Mouse (Mus musculus) regulatory T cell (primary cell): ENCODE results near the gene Krt6b.
"Not testable (repeated sequence)": the region's sequence is repeated elsewhere in the genome, so short reads cannot be mapped to it uniquely, and the experiment has no call there.

ENCODE experiments used
- in situ Hi-C: fragments of 300-600 bp; cut with MboI, MseI; formaldehyde crosslinking; loops from one replicate; pipeline ENCODE4 v1.15.1; 2025; ENCODE audit warnings: high pct_unique_total_duplicates

Krt6b gene

DNA sequence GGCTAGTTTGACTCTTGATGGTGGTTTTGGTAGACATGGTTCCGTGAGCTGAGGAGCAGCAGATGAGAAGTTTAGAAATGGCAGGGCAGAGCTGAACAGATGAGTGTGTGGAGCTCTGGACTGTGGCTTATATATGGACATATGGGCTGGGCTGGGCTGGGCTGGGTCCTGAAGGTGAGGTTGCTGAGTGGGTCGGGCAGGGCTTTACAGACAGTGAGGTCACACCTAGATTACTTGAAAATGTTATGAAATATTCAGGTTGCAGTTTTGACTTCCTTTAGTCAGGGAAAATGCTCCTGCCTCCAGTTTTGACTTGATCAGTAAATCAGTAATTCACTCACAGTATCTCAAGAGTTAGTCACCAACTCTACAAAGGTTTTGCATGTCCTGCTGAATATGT is at the start of gene Krt6b:
Gene Krt6b (minus strand): TSS at position 101 of the 400 bp plus-strand sequence.
- in situ Hi-C loops, result loop anchor here (10.0 kb wide), 1 partner anchor 855 kb away; no protein-coding TSS in a partner anchor

DNA sequence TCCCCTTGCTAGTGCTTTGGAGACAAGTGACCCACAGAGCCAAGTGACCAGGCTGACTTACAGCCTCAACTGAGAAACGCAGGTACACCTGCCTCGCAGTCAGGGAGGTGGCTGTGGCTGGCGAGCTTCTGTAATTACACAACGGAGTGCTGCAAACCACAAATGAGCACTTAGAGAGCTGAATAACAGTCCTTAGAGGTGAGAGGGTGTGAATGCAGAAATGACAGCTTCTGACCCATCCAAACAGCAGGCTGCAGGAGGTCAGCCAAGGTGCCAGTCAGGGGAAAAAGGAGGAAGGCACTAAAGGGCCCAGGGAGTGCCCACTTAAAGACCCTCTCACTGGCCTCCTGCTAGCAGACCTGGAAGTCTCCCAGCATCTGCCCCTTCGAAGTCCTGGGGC is 44.6 kb upstream of the Krt6b start:
- in situ Hi-C loops, result loop anchor here (5.0 kb wide), 1 partner anchor 102 kb away; no protein-coding TSS in a partner anchor

DNA sequence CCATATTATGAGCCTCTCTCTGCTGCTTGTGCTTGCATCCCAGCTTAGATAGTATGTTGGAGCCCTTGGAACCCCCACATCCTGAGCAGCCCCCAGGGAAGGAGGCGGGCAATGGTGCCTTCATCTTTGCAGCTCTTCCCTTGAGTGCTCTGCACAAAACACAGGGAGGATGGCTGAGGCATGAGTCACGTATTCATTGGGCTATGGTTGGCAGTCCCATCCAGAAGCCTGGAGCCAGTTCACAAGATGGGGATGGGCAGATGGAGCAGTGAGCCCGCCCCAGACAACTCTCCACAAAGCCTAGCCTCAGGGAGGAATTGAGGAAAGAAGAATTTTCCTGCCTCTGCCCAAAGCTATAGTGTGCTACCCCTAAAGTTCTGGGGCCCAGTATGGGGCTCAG is 35.7 kb upstream of the Krt6b start:
- in situ Hi-C loops, result no loop called here

DNA sequence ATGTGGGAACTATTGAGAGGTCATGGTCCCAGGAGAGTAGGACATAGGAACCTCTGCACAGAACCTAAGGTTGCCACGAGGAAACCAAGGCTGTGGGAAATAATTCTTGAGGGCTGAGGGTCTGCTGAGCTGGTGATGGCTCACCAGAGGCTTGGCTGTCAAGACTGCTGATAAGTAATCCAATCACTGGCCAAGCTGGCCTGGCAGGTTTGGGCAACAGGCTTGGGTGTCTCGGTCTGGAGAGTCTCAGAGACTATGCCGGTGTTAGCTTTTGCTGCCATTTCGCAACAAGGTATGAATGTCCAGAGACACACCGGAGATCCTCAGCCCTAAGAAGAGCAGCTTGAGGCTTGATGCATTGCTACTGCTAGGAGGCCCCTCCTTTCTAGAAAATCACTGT is 34.3 kb upstream of the Krt6b start:
- in situ Hi-C loops, result no loop called here

DNA sequence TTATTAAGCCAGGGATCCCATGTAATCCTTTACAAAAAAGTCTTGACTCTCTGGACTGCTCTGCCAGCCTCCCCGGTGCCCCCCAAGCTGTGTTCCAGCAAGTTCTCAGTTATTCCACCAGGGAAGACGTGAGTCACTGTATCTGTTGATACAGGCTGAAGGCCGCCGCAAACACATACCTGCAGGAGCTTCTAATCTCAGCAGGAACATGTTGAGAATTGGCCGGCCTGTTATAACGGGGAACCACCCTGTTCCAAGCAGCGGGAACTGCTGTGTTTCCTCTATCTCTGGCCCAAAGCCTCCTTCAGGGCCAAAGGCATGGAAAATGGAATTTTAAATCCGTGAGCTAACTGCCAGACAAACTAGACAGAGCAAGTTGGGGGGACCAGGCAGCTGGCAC is 33.6 kb upstream of the Krt6b start:
- in situ Hi-C loops, result no loop called here

DNA sequence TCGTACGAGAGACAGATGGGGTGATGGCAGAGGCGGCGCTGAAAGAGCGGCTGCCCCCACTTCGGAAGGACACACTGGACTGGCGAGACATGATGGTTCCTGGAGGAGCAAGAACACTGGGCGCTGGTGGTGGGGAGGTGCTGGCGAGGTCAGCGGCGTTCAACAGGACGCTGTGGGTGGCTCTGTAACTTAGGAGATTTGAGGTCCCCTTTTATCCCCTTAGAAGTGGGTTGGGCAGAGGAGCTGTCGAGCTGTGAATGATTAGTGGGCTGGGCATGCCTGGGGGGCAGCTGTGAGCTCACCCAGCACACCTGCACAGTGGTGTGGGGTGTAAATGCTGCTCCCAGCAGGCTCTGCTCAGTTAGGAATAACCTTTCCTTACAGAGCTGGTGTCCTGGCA is 32.6 kb upstream of the Krt6b start, which contains the start of gene Krt5:
Gene Krt5 (minus strand): TSS at position 179 of the 400 bp plus-strand sequence.
- in situ Hi-C loops, result no loop called here

DNA sequence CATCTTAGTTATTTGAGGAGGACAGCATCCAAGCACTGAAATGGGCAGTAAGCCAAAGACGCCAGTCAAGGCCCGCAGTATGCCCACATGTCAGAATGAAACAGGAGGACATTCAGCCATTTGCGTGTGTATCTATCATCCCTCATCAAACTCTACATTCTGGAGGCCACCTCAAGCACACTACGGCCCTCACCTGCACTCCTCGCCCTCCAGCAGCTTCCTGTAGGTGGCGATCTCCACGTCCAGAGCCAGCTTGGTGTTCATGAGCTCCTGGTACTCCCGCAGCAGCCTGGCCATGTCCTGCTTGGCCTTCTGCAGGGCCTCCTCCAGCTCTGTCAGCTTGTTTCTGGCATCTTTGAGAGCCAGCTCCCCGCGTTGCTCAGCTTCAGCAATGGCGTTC is 28.6 kb upstream of the Krt6b start:
- in situ Hi-C loops, result no loop called here

DNA sequence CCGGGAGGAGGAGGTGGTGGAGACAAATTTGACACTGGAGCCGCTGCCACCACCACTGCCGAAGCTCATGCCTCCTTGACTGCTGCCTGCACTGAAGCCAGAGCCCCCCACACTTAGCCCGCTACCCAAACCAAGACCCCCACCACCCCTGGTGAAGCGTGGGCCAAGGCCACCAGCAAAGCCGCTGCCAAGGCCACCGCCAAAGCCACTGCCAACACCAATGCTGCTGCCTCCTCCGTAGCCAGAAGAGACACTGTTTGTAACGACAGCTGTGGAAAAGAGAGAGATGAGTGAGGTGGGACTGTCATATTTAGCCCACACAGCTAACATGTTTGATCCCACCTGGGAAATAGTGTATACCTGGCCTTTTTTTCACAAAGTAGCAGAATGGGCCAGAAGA is 27.4 kb upstream of the Krt6b start:
- in situ Hi-C loops, result no loop called here

DNA sequence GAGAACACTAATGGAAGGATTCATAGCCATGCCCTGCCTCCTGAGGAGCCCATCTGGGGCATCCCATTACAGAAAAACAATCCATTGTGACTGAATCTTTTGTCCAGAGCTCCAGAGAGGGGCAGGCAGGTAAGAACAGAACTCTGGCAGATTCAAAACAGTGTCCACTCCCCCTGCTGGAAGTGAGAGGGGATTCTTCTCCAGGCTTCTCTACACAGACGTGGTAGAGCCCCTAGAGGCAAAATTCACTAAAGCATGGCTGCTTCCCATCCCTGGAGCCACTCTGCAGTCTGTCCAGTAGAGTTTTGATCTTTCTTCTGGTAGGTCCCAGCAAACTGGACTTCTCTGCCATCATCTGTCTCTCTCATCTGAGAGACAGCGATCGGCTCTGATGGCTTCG is 24.0 kb upstream of the Krt6b start:
- in situ Hi-C loops, result no loop called here

DNA sequence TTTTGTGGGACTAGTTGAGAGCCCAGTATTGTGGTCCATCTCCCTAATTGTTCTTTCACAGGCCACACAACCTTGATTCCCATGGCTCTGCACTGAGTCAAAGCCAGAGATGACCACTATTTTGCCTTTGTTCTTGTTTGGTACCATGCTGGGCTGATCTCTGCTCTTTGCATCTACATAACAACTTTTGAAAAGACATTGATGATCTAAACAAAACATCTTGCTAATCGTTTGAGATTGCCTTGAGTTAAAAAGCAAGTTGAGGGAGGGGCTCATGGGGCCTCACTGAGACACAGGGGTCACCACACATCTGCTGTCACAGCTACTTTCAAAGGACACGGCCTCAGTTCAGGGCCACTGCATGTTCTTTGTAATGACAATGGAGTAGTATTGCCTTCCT is 22.3 kb upstream of the Krt6b start:
- in situ Hi-C loops, result no loop called here

DNA sequence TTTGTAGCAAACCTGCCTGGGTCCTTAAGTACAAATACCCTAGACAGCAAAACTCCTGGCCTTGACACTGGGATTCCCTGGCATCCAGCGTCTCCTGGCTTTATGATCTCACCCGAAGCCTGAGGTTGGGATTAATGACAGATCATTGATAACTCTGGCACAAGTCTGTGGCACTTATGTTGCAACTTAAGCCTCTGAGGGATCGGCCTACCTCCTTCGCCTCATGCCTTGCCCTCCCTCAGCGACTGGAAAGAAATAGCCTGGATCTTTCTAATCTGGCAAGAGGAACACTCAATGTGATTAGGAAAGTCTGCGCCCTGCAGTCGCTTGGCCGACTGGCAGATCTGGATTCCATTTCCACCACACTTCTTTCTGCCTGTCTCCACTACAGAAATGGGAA is 19.8 kb upstream of the Krt6b start:
- in situ Hi-C loops, result no loop called here

DNA sequence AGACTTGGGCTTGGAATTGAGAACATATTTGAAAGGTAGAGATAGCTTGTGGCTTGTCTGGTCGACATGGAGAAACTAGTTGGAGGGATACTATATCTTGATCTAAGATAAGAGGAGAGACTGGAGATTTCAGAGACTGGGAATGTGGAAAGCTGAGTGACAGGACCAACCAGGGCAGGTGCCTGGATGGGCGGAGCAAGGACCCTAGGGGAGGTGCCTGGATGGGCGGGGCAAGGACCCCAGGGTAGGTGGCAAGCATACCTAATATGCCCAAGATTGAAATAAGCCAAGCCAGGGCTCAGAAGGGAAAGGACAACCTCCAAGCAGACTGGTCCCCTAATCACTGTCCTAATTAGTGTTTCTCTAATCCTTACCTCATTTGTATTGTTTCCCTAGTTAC is 19.1 kb upstream of the Krt6b start:
- in situ Hi-C loops, result no loop called here

DNA sequence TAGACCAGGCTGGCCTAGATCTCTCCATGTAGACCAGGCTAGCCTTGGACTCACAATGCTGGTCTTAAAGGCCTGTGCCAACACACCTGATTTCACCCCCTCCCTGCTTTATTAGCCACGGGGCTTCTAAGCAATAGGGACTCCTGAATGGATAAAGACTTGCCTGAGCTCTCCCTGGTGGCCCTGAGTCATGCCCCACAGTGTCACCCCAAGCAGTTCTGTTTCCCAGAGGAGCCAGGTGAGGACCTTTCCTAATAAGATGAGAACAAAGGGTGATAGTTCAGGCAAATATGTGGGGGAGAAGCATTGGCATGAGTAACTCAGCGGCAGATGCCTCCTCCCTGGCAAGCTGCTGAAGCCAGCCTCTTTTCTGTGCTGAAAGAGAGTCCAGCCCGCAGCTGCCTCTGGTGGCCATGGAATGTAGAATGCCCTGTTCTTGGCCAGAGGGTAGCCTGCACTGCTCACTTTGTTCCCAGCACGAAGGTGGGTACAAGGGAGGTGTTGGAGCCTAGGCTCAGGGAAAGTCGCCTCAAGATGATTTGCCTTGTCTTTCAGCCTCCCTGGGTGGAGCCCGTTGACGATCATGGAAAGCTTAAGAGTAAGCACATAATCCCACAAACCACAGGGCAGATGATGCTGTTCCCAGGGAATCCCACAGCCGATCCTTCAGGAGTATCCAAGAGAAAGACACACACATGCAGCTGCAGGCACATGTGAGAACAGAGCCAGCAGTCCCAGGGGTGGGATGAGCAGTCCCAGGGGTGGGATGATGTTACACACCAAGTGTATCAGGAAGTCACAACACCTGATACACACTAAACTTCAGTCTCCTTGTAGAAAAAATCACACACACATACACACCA is 17.5 kb upstream of the Krt6b start:
- in situ Hi-C loops, result no loop called here

DNA sequence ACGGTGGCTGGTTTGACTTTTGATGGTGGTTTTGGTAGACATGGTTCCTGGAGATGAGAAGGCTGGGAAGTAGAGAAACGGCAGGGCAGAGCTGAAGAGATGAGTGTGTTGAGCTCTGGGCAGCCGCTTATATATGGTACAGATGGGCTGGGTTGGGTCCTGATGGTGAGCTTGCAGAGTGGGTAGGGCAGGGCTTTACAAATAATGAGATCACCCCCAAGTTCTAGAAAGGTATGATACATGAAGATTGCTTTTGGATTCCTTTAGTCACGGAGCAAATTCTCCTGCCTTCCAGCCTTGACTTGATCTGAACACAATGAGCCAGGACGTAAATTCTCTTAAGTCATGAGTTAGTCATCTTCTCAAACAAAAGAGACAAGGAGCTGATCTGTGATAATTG is 14.1 kb upstream of the Krt6b start, which contains the start of gene Krt6a:
Gene Krt6a (minus strand): TSS at position 101 of the 400 bp plus-strand sequence.
- in situ Hi-C loops, result no loop called here

DNA sequence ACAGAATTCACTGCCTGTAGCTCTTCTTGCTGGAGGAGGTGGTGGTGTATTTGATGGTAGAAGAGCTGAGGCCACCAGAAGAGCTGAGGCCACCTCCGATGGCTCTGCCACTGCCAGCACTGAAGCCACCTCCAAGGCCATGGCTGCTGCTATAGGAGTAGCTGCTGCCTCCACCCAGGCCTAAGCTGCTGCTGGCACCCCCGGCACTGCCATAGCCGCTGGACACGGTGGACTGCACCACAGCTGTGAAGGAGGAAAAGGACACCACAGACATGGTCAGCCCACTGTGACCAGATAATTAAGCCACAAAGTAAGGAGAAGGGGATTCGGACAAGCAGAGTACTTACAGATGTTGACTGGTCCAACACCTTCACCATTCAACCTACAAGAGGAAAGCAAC is 10.4 kb upstream of the Krt6b start:
- in situ Hi-C loops, result not testable (repeated sequence)

DNA sequence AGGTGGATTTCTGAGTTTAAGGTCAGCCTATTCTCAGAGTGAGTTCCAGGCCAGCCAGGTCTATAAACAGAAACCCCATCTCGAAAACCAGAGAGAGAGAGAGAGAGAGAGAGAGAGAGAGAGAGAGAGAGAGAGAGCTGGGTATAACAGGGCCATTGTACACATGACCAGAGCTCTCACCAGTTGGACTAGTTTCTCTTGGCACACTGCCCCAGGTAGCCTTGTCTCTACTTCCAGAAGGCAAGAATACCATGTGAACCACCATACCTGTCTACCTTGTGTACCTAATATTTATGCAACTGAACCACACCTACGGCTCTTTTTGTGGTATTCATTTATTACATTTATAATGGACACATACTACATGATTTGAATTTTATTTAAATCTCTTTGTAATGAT is 8.1 kb upstream of the Krt6b start:
- in situ Hi-C loops, result loop anchor here (10.0 kb wide), 1 partner anchor 863 kb away; no protein-coding TSS in a partner anchor

DNA sequence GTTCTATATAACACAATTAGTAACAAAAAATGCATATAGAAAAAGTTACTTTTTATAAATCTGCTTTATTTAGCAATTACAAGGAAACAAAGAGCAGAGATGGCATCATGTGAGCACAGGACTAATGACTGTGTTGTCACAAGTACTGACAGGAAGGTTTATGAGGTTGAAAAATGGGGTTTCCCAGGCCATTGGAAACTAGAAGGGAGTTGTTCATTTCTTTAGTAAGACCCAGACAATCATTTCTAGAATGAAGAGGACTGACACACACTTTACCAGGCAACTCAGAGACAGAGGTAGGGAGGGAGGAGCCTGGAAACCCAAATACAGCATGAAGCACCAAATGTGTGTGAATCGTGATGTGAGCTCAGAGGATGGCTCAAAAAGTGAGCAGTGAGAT is 4.1 kb downstream of the Krt6b start:
- in situ Hi-C loops, result no loop called here

DNA sequence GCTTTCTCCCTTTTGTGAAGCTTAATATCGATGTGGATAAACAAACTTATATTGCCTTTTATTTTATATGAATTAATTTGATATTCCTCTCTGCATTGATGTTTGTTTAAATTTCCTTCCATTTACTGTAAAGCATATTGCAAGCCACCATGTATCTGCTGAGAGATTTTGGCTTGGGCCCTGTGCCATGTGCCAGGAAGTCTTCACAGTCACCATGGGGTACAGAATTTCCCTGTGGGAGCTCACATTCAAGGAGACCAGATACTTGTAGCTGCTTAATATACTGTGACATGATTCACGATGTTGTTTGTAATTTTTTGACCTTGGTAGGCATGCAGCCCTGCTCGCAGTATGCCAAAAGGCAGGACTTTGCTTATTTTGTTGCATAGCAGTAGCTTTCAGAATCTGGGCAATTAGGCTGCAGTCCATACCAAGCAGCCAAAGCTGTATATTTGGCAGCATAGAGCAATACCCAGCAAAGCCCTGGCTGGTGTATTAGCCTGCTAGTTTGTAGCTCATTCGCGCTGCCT is 27.3 kb downstream of the Krt6b start:
- in situ Hi-C loops, result no loop called here

DNA sequence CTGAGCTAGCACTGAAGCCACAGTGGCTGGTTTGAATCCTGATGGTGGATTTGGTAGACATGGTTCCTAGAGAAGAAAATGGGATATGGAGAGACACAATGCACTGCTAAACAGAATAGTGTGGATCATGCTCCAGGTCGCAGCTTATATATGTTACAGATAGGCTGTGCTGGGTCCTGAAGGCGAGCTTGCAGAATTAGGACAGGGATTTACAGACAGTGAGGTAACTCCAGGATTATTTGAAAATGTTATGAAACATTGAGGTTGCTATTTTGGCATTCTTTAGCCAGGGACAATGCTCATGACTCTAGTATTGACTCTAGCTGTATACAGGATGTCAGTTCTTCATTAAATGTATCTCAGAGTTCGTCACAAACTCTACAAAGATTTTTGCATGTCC is 32.8 kb downstream of the Krt6b start, which contains the start of gene Gm5478:
Gene Gm5478 (minus strand): TSS at position 101 of the 400 bp plus-strand sequence.
- in situ Hi-C loops, result no loop called here

DNA sequence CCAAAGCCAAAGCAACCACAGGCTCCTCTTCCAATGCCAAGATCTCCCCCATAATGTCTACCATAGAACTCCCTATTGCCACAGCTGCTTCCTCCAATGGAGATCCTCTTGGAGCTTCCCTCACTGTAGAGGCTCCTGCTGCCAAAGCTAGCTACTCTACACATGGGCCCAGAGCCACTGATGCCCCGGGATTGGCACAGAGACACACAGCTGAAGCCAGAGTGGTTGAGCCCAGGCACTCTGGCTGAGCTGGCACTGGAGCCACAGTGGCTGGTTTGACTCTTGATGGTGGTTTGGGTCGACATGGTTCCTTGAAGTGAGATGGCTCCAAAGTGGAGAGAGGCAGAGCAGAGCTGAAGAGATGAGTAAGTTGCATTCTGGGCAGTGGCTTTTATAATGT is 52.2 kb downstream of the Krt6b start, which contains the start of gene Gm5414:
Gene Gm5414 (minus strand): TSS at position 305 of the 400 bp plus-strand sequence.
- in situ Hi-C loops, result no loop called here
